Mouse (Mus musculus) spleen, adult 12 weeks (tissue): ENCODE measurements around the gene Prox2.
"Not testable (repeated sequence)": the region's sequence is repeated elsewhere in the genome, so short reads cannot be mapped to it uniquely, and the experiment has no call there.

Source experiments
- DNase-seq: peaks from one replicate; pipeline ENCODE4 v3.0.0; 2022; ENCODE audit warnings: low spot score

Gene Prox2

DNA sequence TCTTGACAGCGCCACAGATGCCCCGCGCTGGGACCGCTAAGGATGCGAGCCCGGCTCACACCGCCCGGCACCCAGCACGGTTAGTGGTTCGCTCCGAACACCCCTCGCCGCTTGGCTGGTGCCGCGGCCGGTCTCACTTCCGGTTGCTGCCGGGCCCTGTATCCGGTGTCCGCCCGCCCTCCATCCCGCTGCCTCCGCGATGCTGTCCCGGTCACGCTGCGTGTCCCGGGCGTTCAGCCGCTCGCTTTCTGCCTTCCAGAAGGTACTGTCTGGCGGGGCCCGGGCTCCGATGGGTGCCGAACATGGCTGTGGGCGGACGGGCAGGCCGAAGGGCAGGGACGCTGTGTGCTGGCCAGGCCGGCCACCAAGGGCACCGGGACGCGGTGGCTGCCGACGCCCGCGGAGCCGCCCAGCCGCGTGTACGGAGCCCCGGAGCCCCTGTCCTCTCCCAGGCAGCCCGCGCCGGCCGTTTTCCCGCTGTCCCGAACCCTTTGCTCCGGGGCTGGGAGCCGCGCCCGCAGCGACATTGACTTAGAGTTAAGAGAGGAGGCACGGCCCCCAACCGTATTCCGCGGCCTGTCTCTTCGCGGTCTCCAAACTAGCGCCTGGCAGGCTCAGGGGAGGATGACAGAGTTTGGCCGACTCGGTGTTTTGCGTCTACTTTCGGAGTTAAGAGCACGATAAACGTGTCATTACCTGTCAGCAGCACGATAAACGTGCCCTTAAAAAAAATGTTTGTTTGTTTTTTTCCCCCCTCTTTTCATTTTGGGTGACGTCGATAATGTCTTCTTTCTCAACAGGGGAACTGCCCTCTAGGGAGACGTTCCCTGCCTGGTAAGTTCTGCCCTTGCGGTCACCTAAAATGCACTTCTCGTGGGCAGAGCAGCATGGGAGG lies at the start of gene Prox2, which contains the start of gene Dlst:
Gene Prox2 (minus strand): TSS at position 62 of the 895 bp plus-strand sequence.
Gene Dlst (plus strand): TSS at position 136 of the 895 bp plus-strand sequence.
- peak; percentile 87 for DNase-seq

DNA sequence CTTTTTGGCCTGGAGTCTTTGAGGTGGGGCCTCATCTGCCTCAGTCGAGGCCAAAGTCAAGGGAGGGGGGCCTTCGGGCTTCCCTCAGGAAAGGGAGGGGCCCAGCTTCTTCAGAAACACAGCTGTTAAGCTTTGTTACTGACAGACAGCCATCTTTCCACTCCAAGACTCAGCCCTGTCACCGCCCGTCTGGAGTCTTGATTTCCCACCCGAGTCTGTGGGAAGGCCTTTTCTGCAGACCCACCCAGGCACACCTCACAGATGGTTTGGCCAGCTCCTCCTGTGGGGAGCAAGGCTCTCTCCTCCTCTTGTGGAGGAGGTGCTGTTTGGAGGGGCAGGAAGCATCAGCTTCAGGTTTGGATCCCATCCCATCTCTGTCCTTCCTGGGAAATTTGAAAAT lies 49.0 kb upstream of the Prox2 start:
- DNase-seq = no peak

- DNase-seq = no peak
These were observed 48.2 kb upstream of the Prox2 start for GRCm38 (mm10) chr12:85158801-85159200.

GRCm38 (mm10) chr12:85157797-85158460 lies 47.4 kb upstream of the Prox2 start:
- DNase-seq = no peak

- no peak for DNase-seq
These were observed 45.8 kb upstream of the Prox2 start for GRCm38 (mm10) chr12:85156324-85156723.

DNA sequence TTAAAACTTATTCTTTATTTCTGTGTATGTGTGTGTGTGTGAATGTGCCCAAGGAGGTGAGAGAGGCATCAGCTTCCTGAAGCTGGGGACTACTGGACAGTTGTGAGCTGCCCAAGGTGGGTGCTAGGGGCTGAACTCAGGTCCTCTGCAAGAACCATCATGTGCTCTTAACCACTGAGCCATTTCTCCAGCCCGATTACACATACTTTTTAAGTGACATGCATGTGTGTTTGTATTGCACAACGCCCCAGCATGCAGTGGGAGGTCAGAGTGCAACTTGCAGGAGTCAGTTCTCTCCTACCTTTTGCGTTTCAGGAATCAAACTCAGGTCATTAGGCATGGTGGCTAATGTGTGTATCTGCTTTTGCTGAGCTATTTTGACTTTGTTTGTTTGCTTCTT lies 42.5 kb upstream of the Prox2 start:
- DNase-seq = no peak

GRCm38 (mm10) chr12:85151002-85151774 lies 40.6 kb upstream of the Prox2 start, which contains the start of gene Rps6kl1:
Rps6kl1 (minus strand) TSS chr12:85151264.
- no peak for DNase-seq

GRCm38 (mm10) chr12:85150321-85151001 lies 39.9 kb upstream of the Prox2 start:
- no peak for DNase-seq

DNA sequence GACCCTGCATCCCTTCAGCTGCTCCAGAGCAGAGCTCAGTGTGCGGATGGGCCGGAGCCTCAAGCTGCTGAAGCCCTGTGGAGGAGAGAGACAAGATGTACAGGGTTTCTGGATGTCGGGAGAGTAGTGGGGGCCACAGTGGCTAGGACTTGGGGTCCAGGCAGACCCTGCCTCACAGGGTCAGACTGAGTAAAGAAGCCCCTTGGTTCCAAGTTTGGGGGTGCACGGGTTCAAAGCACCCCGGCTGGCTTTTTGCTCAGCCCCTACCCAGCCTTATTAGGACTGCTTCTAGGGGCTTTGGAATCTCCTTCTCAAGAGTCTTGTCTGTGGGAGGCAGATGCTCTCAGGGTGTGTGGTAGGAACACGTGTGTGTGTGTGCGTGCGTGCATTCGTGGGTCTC lies 36.3 kb upstream of the Prox2 start:
- DNase-seq = no peak

- no peak for DNase-seq
These were observed 35.8 kb upstream of the Prox2 start for GRCm38 (mm10) chr12:85146355-85146754.

GRCm38 (mm10) chr12:85145630-85146029 lies 35.1 kb upstream of the Prox2 start:
- no peak for DNase-seq

GRCm38 (mm10) chr12:85144821-85145220 lies 34.3 kb upstream of the Prox2 start:
- no peak for DNase-seq

- not testable (repeated sequence) for DNase-seq
These were observed 33.7 kb upstream of the Prox2 start for GRCm38 (mm10) chr12:85144276-85144675.

DNA sequence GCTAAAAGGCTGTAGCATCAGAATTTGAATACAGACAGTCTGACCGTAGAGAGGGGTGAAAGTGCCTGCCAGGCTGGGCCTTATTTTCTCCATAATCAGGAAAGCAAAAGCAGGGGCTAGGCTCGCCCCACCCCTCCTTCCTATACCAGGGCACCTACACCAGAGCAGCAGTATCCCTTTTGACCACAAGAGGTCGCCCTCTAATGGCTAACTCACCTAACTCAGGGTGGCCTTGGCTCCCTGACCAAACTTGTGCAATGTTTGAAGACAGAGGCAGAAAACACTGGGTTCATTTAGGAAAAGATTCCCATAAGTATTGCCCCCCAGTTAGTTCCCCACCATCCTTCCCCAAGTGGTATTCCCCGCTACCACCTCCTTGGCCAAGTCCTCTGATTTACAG lies 32.2 kb upstream of the Prox2 start:
- peak; percentile 55 for DNase-seq

DNA sequence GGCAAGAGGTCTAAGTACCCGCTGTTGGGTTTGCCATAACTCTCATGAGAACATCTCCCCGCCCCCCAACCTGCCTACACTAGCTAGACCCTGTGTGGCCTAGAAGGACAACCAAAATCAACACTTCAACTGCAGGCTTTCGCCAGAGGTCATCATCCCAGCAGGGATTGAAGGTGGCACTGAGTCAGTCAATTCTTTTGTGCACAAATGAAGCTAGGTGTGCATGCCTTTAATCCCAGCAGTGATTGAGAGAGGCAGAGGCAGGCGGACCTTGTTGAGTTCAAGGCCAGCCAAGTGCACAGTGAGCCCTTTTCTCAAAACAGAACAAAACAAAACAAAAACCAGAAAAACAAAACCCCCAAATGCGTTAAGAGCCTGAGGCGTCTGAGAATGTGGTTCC lies 30.5 kb upstream of the Prox2 start:
- no peak for DNase-seq

DNA sequence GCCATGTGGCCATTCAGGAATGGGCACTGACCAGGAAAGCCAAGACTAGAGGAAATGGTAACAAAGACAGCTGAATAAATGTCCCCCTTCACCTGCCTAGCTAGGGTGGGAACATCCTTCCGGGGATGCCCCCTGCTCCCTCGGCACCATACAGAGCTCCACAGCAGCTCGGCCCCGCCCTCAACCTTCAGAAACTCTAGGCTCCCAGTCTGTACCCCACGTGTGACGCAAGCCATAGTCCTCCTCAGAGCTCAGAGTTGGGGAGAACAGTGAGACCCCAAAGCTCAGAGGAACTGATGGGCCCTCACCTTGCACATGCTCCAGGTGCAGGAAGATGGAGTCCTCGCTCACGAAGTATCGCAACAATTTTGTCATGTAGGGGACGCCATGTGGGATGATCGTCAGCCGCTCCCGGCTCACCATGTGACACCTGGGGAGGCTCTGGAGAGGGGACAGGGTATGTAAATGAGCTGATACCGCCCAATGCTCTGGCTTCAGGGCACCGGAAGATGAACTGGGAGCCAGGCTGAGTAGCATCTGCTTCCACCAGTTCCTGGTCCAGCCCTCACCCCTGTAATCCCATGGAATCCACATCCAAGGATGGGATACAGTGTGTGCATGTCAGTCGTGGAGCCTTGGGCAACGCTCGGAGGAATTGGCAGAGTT lies 29.6 kb upstream of the Prox2 start:
- DNase-seq = no peak

GRCm38 (mm10) chr12:85136627-85137026 lies 26.1 kb upstream of the Prox2 start:
- no peak for DNase-seq

DNA sequence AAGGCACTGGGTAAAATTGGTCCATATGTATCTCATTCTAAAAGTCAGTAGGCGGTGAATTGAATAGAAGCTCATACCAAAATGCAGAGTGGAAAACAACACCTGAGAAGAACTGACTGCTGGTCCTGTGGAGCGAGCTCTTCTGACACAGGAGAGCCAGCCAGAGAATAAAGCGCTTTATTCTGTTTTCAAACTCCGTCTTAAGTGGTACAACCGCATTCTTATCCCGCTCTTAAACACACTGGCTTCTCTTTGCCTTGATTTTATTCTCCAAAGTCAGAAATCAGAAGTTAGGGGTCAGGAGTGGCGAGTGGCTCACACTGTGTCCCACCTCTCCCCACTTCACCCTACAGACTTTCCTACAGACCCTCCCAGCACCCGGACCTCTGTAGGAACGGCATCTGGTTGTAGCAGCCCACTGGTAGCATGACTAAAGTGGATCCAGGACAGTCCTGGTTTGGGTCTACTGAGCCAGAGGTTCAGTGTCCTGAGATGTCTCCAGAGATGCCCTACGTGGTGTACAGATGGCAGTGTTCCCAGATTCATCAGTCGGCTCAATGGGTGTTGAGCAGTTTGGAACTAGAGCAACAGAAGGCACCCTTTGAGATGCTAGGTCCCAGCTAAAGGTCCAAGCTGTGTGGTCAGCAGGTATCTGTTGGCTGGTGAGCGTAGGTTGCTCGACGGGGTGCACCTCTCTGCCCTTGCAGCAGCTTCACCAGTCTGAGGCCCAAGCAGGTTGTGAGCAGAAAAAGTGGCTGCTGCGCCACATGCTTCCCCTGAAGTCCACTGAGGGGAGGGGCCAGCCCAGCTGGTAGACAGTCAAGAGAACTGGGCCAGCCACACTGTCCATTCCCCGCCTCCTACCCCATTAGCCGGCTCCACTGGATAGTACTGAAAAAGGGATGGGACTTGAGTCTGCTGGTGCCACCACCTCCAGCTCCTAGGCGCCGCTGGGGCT lies 25.2 kb upstream of the Prox2 start:
- DNase-seq = no peak

DNA sequence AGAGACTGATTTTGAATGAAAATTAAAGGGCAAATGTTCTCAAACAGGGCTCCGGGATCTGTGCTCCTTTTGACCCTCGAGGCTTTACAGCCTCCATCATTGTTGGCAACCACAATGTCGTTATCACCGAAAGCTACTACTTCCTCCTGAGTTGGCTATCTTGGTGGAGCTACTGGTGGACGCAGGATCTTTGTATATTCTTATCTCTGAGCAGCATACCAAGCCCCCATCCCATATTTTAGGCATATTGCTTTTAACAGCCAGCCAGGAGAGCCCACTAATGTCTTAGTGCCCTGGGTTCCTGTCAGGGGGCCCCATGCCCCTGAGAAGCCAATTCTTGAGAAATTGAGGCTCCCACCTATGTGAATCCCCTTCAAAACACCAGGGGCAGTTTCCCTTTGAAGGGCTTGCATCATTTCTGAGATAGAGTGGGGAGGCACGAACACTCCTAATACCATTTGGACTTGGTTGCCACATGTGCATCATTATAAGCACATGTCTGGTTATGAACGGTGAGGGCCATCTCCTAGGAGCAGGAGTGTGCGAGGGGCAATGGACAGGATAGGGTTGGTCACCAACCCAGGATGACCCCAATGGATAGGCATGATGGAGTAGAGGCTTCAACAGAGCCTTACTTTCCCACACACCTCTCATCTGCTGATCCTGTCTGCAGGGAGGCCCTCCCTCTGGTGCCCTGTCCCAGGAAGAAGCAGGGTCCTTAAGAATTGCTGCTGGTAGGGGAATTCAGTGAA lies 23.7 kb upstream of the Prox2 start:
- no peak for DNase-seq
